Mouse (Mus musculus) bone marrow macrophage, adult 2 months (primary cell): ENCODE results near the gene Gm13279.
"Not testable (repeated sequence)": the region's sequence is repeated elsewhere in the genome, so short reads cannot be mapped to it uniquely, and the experiment has no call there.

ENCODE experiments used
- CTCF ChIP-seq: IDR thresholded peaks from 2 replicates; pipeline ENCODE4 v1.5.1; 2012; ENCODE audit warnings: low read depth, mild to moderate bottlenecking, low read length, moderate library complexity
- POLR2A ChIP-seq: IDR thresholded peaks from 2 replicates; pipeline ENCODE4 v1.6.1; 2012; ENCODE audit warnings: mild to moderate bottlenecking, low read depth, low read length, borderline replicate concordance

- TF ChIP-seq CTCF, POLR2A: not testable (repeated sequence)
These were observed 16.9 kb upstream of the Gm13279 start for GRCm38 (mm10) chr4:88780320-88780719.
